Mouse (Mus musculus): Measurements from ENCODE around the gene Gm10999. TPM values are rescaled to one million over a fixed set of nuclear protein-coding genes. Genes with fewer than 3 reads are reported as not detected.

Gm10999 gene
- polyA plus RNA-seq (2012; rRNA removed): not detected in 2 replicates

GRCm38 (mm10) chr8:129131561-129131960 is at the start of gene Gm10999:
Gm10999 (minus strand) TSS chr8:129131661.

Other genes starting within 250 kb of the Gm10999 start
- not detected in 2 replicates for gene Ccdc7a, start 66.1 kb downstream of the Gm10999 start, polyA plus RNA-seq (2012; rRNA removed)
- gene Ccdc7b, start 64.5 kb downstream of the Gm10999 start, polyA plus RNA-seq (2012; rRNA removed): not detected in 2 replicates
- gene 2610044O15Rik8, start 102.7 kb upstream of the Gm10999 start, polyA plus RNA-seq (2012; rRNA removed): 0.45 and 0.61 TPM in 2 replicates